Mouse (Mus musculus): ENCODE measurements around the gene Zkscan3. TPM values are rescaled to one million over a fixed set of nuclear protein-coding genes. Genes with fewer than 3 reads are reported as not detected.

Gene Zkscan3
- polyA plus RNA-seq, 1 experiment from 2014 or later, result 85.9 TPM

DNA sequence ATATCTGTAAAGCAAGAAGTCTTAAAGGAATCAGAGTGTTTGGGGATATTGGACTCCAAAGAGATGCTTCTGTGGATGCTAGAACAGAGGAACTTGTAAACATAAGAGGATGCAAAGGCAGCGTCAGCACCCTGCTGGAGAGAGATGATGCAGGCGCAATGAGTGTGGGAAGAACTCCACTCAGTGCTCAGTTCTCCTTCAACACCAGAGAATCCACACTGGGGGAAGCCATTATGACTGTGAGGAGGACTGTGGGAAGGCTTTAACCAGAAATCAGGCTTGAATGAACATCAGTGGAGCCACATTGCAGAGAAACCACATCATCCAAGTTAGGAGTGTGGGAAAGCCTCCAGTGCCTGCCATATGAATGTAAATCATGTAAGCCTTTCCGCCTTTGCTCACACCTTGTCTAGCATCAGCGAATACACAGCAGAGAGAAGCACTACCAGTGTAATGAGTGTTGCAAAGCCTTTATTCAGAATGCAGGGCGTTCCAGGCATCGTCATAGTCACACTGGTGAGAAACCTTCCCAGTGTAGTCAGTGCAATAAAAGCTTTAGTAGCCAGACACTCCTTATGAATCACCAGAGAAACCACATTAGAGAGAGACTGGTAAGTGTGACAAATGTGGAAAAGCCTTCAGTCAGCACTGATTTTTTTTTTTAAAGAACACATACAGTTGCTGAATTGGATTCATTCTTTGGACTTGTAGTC, 14.9 kb upstream of the Zkscan3 start:
- WGBS, result 82% methylated on average over 6 of the region's 6 CpGs
- no peaks in the 10 kb centered on the region for H3K9me3 ChIP-seq (ENCODE audit: control insufficient read depth, low read length)
- H3K4me2 ChIP-seq, result no peak overlapping the region
- H3K4me1 ChIP-seq (ENCODE audit: control insufficient read depth, insufficient read depth, low read length), result no peaks in the 10 kb centered on the region
- ATAC-seq (ENCODE audit: low FRiP score) (no peak), DNase-seq (ENCODE audit: low spot score, missing footprints) (no peak)
- no peak overlapping the region for H3K27ac ChIP-seq (ENCODE audit: low read depth, low read length)
- H3K9ac ChIP-seq (ENCODE audit: low read length), result no peak overlapping the region
- no peaks in the 10 kb centered on the region for H3K36me3 ChIP-seq (ENCODE audit: control insufficient read depth, insufficient read depth, low read length)
- no peak overlapping the region for H3K4me3 ChIP-seq (ENCODE audit: low read depth, low read length)
- no peaks in the 10 kb centered on the region for H3K27me3 ChIP-seq (ENCODE audit: control insufficient read depth, insufficient read depth, low read length)

DNA sequence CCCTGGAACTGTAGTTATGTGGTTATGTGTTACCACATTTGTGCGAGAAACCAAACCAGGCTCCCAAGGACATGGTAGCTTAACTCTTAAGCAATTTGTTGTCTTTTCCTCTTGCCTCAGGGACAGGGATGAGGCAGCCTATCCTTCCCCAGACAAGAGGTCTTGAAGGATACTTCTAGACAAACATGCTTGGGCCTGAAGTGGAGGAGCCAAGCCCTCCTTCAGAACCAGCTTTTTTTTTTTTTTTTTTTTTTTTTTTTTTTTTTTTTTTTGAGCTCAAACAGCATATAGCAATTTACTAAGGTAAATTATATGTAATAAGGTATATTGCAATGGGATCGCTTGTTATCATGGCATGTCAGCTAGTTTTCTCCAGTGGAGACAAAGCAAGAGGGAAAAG, 13.2 kb upstream of the Zkscan3 start:
- ATAC-seq (ENCODE audit: low FRiP score) (no peak), DNase-seq (ENCODE audit: low spot score, missing footprints) (no peak)
- no peaks in the 10 kb centered on the region for H3K27me3 ChIP-seq (ENCODE audit: control insufficient read depth, insufficient read depth, low read length)
- H3K9me3 ChIP-seq (ENCODE audit: control insufficient read depth, low read length), result no peaks in the 10 kb centered on the region
- H3K36me3 ChIP-seq (ENCODE audit: control insufficient read depth, insufficient read depth, low read length), result no peaks in the 10 kb centered on the region
- H3K4me3 ChIP-seq (ENCODE audit: low read depth, low read length), result no peak overlapping the region
- H3K4me1 ChIP-seq (ENCODE audit: control insufficient read depth, insufficient read depth, low read length), result no peaks in the 10 kb centered on the region
- 86% methylated on average over 2 of the region's 2 CpGs for WGBS
- no peak overlapping the region for H3K27ac ChIP-seq (ENCODE audit: low read depth, low read length)
- no peak overlapping the region for H3K4me2 ChIP-seq
- no peak overlapping the region for H3K9ac ChIP-seq (ENCODE audit: low read length)

DNA sequence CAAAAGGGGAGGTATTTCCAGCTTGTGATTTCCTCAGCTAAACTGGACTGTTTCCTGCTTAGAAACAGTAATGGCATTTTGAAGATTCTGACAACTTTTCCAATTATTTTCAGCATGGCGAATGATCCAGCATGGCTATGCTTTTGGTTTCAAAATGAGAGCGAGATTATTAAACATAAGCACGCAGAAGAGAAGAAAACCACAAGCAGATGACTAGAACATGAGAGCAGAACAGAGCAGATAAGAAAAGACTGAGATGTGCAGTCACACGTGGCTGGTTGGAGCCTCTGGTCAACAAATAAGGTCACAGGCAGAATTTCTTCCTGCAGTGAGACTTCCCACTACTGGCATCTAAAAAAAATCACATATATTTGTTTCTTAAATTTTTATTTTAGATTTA, 12.7 kb upstream of the Zkscan3 start:
- H3K27ac ChIP-seq (ENCODE audit: low read depth, low read length), result no peak overlapping the region
- H3K4me2 ChIP-seq, result no peak overlapping the region
- no peak overlapping the region for H3K9ac ChIP-seq (ENCODE audit: low read length)
- WGBS, result 82% methylated on average over 4 of the region's 4 CpGs
- no peaks in the 10 kb centered on the region for H3K4me1 ChIP-seq (ENCODE audit: control insufficient read depth, insufficient read depth, low read length)
- no peaks in the 10 kb centered on the region for H3K9me3 ChIP-seq (ENCODE audit: control insufficient read depth, low read length)
- H3K36me3 ChIP-seq (ENCODE audit: control insufficient read depth, insufficient read depth, low read length), result no peaks in the 10 kb centered on the region
- no peaks in the 10 kb centered on the region for H3K27me3 ChIP-seq (ENCODE audit: control insufficient read depth, insufficient read depth, low read length)
- DNase-seq (ENCODE audit: low spot score, missing footprints) (no peak), ATAC-seq (ENCODE audit: low FRiP score) (no peak)
- no peak overlapping the region for H3K4me3 ChIP-seq (ENCODE audit: low read depth, low read length)

DNA sequence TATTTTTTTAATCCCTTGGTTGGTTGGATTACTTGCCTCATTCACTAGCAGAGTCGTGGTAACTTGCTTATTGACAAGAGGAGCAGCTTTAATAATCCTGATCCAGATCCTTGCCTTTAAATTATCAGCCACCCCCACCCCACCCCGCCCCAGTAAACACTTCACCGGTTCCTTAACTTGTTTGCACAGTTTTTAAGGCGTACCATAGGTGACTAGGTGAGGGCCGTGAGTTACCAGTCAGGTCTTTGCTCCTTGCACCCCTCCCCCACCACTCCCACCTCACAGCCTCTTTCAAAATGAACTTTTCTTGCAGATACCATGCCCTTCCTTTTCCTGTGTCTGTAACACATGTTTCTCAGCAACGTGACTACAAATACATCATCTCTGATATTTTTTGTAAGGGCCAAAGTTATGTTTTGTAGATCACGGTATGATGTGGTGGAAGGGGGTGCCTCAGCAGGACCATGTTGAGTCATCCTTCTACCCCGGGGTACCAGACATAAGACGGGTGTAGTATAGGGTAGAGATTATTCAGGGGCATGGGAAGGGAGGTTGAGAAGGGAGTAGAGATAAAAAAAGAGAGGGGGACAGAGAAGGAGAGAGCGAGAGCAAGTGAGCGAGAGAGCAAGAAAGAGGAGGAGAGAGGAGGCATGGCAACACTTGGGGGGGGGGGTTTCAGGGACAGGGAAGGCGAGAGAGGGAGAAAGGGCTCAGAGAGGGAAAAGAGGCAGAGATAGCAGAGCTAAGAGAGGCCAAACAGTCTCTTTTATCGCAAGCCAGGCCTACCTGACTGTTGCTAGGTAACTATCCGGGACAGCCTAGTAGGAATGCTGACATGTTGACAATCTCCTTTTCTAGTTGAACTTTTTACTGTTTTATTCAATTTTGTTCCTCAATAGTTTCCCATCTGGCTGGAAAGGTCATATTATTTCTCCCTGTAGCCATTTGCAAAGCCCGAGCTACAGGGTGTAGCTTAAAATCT, 12.0 kb upstream of the Zkscan3 start:
- Histone ChIP-seq H3K27ac (ENCODE audit: low read depth, low read length) (no peak overlapping the region), H3K4me3 (ENCODE audit: low read depth, low read length) (no peak overlapping the region), H3K9ac (ENCODE audit: low read length) (no peak overlapping the region), H3K4me1 (ENCODE audit: control insufficient read depth, insufficient read depth, low read length) (no peaks in the 10 kb centered on the region), H3K36me3 (ENCODE audit: control insufficient read depth, insufficient read depth, low read length) (no peaks in the 10 kb centered on the region), H3K9me3 (ENCODE audit: control insufficient read depth, low read length) (no peaks in the 10 kb centered on the region), H3K4me2 (no peak overlapping the region), H3K27me3 (ENCODE audit: control insufficient read depth, insufficient read depth, low read length) (no peaks in the 10 kb centered on the region)
- no peak for ATAC-seq (ENCODE audit: low FRiP score)
- no peak for DNase-seq (ENCODE audit: low spot score, missing footprints)
- WGBS, result 69% methylated on average over 14 of the region's 15 CpGs

DNA sequence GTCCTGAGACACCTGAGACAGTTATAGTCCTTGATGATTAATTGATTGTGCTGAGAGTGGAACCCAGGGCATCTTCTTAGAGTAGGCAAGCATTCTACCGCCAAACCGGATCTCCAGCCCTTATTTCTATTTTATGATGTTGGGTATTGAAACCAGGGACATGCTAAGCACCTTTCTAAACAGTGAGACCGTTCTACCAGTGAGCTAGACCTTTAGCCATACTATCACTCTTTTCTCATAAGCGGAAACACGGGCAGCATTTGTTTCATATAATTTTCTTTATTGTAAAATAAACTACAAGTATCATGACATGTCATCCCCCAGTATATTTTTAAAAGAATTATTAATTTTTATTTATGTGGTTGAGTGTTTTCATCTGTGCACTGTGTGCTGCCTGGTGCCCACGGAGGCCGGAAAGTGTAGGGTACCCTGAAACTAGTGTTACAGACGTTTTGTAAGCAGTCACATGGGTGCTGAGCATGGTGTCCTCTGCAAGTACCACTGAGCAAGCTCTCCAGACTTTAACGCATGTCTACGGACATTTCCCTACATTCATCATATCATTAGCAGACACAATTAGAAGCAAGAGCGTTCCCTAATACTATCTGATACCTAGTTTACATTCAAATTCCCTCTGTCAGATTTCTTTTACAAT, 6.4 kb upstream of the Zkscan3 start:
- Histone ChIP-seq H3K27ac (ENCODE audit: low read depth, low read length) (no peak overlapping the region), H3K4me3 (ENCODE audit: low read depth, low read length) (peak overlapping the region; percentile 42), H3K4me2 (peak overlapping the region; percentile 61), H3K27me3 (ENCODE audit: control insufficient read depth, insufficient read depth, low read length) (no peaks in the 10 kb centered on the region), H3K4me1 (ENCODE audit: control insufficient read depth, insufficient read depth, low read length) (no peaks in the 10 kb centered on the region; the same call in 1 of the 2 replicates), H3K36me3 (ENCODE audit: control insufficient read depth, insufficient read depth, low read length) (no peaks in the 10 kb centered on the region), H3K9ac (ENCODE audit: low read length) (peak overlapping the region; percentile 68), H3K9me3 (ENCODE audit: control insufficient read depth, low read length) (no peaks in the 10 kb centered on the region)
- WGBS, result 54% methylated on average over 11 of the region's 11 CpGs
- DNase-seq (ENCODE audit: low spot score, missing footprints), result no peak
- 0 out of 2 replicates have a peak, but pooled peaks have one; percentile 35 for ATAC-seq (ENCODE audit: low FRiP score)

DNA sequence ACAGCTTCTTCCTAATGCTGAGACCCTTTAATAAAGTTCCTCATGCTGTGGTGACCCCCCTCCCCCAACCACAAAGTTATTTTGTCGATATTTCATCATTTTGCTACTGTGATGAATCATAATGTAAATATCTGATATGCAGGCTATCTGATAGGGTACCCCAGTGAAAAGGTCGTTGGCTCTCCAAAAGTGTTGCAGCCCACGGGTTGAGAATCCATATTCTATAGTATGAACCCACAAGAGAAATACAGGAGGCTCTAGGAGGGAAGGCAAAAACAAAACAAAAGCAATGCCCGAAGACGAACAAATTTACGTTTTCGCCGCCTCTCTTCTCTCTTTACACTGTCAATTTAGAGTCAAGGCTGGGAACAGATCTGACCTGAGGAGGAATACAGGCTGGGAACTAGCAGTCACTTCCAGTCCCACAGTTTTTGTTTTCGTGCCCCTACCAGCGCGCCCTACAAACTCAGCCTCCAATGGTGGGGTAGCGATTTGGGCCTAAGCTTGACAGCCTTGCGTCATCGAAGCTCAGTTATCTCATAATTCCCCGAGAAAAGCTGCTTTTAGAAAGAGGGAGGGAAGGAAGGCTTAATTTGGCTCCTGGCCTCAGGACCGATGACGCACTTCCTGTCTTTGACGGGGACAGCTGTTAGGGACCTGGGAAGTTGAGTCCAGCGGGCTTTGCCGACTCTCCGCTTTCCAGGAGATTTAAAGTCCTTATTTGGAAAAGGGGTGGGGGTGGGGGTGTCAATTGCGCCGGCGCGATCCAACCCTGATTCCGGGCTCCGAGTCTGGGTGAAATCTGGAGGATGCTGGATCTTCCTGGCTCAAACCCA, 5.6 kb upstream of the Zkscan3 start:
- Histone ChIP-seq H3K9me3 (ENCODE audit: control insufficient read depth, low read length) (no peaks in the 10 kb centered on the region), H3K27ac (ENCODE audit: low read depth, low read length) (no peak overlapping the region), H3K4me1 (ENCODE audit: control insufficient read depth, insufficient read depth, low read length) (no peaks in the 10 kb centered on the region; the same call in 1 of the 2 replicates), H3K36me3 (ENCODE audit: control insufficient read depth, insufficient read depth, low read length) (no peaks in the 10 kb centered on the region), H3K9ac (ENCODE audit: low read length) (peak overlapping the region; percentile 68), H3K4me2 (peak overlapping the region; percentile 61), H3K27me3 (ENCODE audit: control insufficient read depth, insufficient read depth, low read length) (no peaks in the 10 kb centered on the region), H3K4me3 (ENCODE audit: low read depth, low read length) (peak overlapping the region; percentile 42)
- DNase-seq (ENCODE audit: low spot score, missing footprints) (peak; percentile 96), ATAC-seq (ENCODE audit: low FRiP score) (peak; percentile 93)
- 4% methylated on average over 27 of the region's 27 CpGs for WGBS

DNA sequence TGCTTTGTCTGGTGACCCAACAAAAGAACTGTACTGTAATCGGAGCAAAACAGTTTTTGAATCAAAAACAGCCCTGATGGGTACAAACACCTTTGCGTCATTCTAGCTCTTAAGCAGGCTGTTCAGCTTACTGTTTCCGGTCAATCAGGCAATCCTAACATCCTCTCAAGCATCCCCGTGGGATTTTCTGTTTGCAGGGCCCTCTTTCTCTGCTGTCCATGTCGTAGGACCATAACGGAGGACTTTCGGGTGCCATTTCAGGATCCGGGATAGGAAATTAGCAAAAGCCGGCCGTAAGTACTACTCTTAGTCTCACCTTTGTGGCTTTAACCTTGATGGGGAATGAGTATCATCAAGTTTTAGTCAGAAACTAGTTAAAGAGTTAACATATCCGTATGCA, 4.8 kb upstream of the Zkscan3 start:
- ATAC-seq (ENCODE audit: low FRiP score) (no peak), DNase-seq (ENCODE audit: low spot score, missing footprints) (no peak)
- Histone ChIP-seq H3K4me3 (ENCODE audit: low read depth, low read length) (no peak overlapping the region), H3K9ac (ENCODE audit: low read length) (no peak overlapping the region), H3K27me3 (ENCODE audit: control insufficient read depth, insufficient read depth, low read length) (no peaks in the 10 kb centered on the region), H3K27ac (ENCODE audit: low read depth, low read length) (no peak overlapping the region), H3K36me3 (ENCODE audit: control insufficient read depth, insufficient read depth, low read length) (no peaks in the 10 kb centered on the region), H3K4me2 (no peak overlapping the region), H3K9me3 (ENCODE audit: control insufficient read depth, low read length) (no peaks in the 10 kb centered on the region), H3K4me1 (ENCODE audit: control insufficient read depth, insufficient read depth, low read length) (no peaks in the 10 kb centered on the region; the same call in 1 of the 2 replicates)
- 80% methylated on average over 11 of the region's 11 CpGs for WGBS

DNA sequence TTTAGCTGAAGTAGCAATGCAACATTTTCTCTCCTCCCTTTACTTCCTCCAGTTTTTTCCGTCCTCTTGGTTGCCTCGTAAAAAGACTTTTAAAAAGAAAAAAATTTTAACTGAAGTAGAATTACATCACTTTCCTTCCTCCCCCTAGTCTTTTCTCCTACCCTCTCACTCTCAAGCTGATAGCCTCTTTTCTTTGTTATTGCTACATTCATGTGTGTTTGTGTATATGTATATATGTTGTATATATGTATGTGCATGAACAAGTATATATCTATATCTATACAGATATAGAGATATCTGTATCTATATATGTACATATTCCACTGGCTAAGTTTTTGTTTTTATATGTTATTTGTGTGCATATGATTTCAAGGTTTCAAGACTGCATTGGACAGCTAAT, 293 bp upstream of the Zkscan3 start:
- DNase-seq (ENCODE audit: low spot score, missing footprints) (no peak), ATAC-seq (ENCODE audit: low FRiP score) (peak; percentile 62)
- Histone ChIP-seq H3K9ac (ENCODE audit: low read length) (peak overlapping the region; percentile 84), H3K4me1 (ENCODE audit: control insufficient read depth, insufficient read depth, low read length) (peaks cover 10% of the 10 kb centered on the region), H3K9me3 (ENCODE audit: control insufficient read depth, low read length) (no peaks in the 10 kb centered on the region), H3K4me3 (ENCODE audit: low read depth, low read length) (peak overlapping the region; percentile 68), H3K27me3 (ENCODE audit: control insufficient read depth, insufficient read depth, low read length) (no peaks in the 10 kb centered on the region), H3K27ac (ENCODE audit: low read depth, low read length) (no peak overlapping the region), H3K4me2 (peak overlapping the region; percentile 71), H3K36me3 (ENCODE audit: control insufficient read depth, insufficient read depth, low read length) (no peaks in the 10 kb centered on the region)
- WGBS, result 0% methylated on average over 2 of the region's 2 CpGs
